Mouse (Mus musculus) gonadal fat pad, adult 2 months (tissue): Measurements from ENCODE around the gene Psg17. TPM values are rescaled to one million over a fixed set of nuclear protein-coding genes. Genes with fewer than 3 reads are reported as not detected.
"Not testable (repeated sequence)": the region's sequence is repeated elsewhere in the genome, so short reads cannot be mapped to it uniquely, and the experiment has no call there.

Experiments used
- DNase-seq: peaks from one replicate; pipeline ENCODE4 v3.0.0-alpha.2; 2012; ENCODE audit warnings: low read depth
- polyA plus RNA-seq: library from polyadenylated mRNA; depleted of rRNA; stranded (reverse); fragments of >200 nt; gene quantifications from 2 replicates; pipeline ENCODE4 v1.2.3, GENCODE M21; 2012; rRNA removed

Gene Psg17
- 0.14 TPM in 1 of 2 replicates, not detected in the other for polyA plus RNA-seq

DNA sequence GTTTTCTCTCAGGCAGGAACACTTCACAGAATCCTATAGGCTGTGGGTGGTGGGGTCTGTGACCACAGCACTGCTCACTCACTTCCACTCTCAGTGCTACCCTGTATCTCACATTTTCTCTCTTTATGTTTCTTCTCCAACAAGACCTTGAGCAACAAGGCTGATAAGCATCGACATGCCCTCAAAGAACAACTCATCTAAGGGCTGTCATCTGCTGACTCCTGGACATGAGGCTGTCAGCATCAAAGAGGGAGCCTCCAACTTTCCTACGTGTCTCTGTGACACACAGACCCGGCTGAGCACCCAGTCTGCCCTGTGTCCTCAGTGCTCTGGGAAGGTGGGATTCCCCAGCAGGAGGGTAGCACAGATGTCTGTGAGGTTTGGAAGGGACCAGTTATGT lies at the start of gene Psg17:
Psg17 (minus strand) TSS at position 101 of the 400 bp plus-strand sequence.
- DNase-seq = no peak

DNA sequence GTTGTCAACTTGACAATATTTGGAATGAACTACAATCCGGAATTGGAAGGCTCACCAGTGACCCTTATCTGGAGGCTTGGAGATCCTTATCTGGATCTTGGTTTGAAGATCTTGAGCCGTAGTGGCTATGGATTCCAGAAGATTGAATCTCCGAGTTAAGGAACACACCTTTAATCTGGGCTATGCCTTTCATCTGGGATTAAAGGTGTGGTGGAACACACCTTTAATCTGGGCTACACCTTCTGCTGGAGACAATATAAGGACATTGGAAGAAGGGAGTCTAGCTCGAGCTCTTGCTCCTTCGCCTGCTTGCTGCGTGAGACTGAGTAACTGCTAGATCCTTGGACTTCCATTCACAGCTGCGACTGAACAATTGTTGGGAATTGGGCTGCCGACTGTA lies 49.6 kb upstream of the Psg17 start, which contains the start of gene Pglyrp1:
Pglyrp1 (plus strand) TSS at position 301 of the 400 bp plus-strand sequence.
- DNase-seq = not testable (repeated sequence)

DNA sequence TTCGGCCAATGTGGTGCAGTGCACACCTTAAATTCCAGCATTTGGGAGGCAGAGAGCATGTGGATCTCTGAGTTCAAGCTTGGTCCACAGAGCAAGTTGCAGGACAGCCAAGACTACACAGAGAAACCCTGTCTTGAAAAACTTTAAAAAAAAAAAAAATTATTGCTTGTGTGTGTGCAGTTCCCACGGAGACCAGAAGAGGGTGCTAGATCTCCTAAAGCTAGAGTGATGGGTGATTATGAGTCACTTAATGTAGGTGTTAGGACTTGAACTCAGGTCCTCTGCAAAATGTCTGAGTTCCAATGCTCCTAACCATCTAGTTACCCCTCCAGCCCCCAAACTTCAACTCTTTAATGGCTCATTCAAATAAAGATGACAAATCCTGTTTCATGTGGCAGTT lies 47.1 kb upstream of the Psg17 start:
- DNase-seq = no peak

DNA sequence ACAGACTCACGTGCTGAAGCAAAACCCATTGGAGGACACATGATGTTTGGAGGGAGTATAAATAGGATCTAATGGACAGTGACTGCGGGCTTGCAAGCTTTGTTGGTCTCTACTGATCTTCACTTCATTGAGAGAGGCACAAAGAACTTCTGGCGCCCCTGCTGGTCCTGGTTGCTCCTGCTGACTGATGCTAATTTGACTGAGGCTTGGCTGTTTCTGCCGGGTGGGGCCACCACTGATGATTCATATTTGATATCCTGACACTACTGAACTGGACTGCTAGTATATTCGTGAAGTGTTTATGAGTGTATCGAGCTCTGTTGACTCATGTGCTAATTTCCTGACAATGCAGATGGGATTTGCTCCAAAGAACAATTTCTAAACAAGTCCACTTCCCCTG lies 41.4 kb upstream of the Psg17 start:
- DNase-seq = no peak

DNA sequence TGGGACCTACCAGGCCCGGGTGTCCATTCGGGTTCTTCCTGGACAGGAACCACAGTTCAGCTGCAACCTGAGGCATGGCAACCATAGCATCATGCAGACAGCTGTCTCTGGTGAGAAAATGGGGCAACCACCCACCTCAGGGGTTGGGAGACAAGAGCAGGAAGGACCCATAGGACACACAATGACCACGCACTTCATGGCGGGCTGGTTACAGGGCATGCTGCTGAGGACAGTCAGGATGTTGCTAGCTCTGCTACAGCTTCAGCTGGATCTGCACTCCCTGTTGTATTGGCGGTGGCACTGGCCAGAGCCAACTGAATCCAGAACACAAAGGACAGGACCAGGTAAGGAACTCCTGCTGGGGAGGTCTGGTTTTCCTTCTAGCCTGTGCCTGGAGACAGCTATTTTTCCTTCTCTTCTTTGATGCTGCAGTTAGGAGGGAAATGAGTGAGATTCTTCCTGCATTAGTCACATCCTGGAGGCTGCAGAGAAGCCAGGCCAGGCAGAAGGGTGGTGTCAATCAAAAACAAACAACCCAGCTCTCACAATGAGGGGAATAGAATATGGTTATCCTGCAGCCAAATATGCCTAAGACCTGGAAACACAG lies 37.0 kb upstream of the Psg17 start:
- no peak for DNase-seq

DNA sequence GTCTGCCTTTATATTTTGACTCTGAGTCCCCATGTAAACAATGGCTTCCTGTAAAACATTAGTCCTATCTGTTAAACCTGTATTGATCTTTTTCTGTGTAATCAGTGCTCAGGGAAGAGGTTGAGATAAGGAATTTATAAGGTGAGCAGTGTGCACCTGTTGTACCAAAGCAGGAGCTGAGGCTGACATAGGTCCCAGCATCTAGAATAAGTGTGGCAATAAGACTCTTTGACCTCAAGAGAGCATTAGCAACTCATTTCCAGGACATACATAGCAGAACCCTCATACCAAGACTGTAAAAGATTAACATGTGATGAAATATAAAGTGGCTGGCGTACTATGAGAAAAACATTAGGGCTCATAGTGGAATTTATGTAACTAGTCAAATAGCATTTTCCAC lies 27.0 kb upstream of the Psg17 start:
- no peak for DNase-seq

DNA sequence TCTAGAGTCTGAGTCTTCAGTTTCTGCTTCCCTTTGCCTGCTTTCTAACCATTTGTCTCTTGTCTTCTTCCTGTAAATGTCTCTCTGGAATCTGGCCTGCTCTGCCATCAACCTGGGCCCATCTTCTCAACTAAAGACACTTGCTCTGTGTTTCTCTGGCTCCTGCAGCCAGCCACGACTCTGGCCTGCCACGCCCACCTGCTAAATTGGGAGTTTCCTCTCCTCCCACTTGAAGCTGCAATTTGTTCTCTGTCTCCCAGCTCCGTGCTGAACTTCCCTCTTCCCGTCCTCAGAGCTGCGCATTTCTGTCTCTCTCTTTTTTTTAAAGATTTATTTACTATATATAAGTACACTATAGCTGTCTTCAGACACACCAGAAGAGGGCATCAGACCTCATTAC lies 23.4 kb upstream of the Psg17 start:
- DNase-seq = no peak

DNA sequence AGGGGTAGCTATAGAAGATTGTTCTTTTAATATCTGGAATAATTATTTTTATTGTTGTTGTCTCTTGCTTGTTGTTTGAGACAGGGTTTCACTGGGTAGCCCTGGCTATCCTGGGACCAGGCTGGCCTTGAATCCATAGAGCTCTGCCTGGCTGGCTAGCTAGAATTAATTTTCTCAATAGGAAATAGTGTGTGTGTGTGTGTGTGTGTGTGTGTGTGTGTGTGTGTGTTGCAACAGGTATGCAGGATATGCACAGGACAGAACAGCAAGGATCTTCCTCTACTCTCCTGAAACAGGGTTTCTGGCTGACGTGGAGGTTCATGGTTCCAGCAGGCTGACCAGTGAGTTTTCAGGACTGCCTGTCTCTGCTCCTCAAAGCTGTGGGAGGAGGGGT lies 19.8 kb upstream of the Psg17 start:
- no peak for DNase-seq

DNA sequence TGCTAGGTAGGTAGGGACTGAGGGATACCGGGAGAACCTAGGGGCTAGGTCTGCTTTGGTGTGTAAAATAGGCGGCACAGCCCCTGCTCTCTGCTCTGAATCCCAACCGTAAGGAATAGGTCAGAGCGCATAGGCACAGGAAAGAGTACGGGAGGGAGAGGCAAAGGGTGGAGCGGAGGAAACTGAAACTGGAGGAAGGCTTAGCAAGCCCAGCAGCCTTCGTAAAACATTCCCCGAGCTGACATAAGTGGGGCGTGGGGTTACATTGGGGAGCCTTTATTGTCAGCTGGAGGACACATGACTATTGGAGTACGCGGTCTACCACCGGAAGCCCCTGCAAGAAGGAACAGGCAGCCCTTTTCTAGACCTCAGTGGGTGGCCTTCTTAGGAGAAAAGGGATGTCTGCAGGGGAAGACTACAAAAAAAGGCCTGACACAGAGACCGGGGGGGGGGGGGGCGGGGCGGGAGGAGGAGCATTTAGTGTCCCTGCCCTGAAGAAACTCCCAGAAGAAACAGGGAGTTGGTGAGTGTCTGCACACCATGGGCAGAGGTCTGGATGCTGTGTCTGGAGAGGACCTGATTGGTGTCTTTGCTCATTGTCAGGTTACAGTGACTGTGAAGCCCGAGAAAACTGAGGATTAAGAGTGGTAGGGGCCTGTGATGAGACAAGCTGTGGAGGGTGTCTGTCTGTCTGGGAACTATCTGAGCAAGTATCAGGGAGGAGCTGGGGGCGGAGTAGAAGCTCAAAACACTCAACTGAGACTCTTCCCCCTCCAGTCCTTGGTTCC lies 19.2 kb upstream of the Psg17 start:
- no peak for DNase-seq

DNA sequence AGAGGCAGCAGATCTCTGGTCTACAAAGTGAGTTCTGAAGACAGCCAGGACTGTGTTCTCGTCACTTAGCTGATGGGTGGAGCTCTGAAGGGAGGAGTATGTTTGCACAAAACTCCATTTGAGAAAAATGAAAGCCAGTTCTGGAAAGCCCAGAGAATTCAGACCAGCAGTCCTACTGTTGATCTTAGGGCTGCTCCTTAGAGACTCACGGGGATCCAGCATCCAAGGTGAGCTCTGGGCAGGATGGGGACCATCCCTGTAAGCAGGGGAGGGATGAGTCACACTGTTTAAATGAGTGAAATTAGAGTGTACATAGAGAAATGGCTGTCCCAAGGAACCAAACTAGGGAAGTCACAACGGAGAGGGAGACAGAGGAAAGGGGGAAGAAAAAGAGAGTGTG lies 18.5 kb upstream of the Psg17 start, which contains the start of gene Mill2:
Mill2 (plus strand) TSS at position 102 of the 400 bp plus-strand sequence.
- DNase-seq = no peak

DNA sequence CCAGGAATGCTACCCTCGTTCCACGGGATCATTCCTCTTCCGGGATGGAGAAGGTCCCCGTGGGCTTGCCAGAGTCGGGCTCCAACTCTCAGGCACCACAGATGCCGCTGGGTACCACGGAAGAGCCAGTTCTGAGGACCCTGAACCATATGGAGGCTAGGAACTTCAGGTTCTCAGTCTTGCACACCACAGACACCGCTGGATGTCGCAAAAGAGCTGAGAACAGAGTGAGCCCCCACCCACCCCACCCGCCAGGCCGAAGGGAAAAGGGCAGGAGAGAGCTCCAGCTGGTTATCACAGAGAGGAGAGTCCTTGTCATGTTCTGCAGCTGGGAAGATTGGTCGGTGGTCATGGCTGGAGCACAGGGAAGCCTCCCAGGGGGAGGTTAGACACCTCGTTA lies 10.9 kb upstream of the Psg17 start:
- DNase-seq = no peak

DNA sequence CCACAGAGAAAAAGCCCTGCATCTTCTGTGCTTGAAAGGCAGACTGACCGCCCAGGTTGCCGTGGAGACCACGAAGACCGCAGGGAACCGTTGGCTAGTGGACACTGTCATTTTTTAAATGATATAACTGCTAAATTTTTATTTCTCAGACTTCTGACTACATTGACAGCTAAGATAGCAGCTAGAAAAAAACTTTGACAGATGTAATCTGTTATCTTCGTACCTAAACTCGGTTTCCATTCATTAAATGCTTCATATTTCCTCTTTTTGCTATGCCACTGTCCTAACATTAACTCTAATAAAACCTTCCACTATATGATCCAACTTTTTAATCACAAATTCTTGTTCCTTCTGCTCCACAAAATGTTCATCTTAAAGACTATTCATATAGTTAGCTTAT lies 8.1 kb upstream of the Psg17 start:
- DNase-seq = no peak

DNA sequence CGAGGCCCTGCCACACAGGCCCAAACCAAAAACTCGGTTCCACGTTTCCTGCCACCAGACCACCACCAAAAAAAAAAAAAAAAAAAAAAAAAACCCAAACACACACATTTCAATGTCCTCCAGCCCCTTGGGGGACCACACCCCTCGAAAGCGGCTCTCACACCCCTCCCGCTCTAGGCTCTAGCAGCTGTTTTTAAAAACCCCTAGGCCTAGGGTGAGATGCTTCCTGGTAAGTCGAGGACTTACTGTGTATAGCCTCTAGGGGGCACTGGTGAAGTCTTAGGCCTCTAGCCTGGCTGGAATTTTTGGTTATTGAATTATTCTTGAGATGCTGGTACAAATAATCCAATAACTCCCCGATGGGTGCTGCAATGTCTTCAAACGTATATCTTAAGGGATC lies 7.2 kb upstream of the Psg17 start:
- no peak for DNase-seq

DNA sequence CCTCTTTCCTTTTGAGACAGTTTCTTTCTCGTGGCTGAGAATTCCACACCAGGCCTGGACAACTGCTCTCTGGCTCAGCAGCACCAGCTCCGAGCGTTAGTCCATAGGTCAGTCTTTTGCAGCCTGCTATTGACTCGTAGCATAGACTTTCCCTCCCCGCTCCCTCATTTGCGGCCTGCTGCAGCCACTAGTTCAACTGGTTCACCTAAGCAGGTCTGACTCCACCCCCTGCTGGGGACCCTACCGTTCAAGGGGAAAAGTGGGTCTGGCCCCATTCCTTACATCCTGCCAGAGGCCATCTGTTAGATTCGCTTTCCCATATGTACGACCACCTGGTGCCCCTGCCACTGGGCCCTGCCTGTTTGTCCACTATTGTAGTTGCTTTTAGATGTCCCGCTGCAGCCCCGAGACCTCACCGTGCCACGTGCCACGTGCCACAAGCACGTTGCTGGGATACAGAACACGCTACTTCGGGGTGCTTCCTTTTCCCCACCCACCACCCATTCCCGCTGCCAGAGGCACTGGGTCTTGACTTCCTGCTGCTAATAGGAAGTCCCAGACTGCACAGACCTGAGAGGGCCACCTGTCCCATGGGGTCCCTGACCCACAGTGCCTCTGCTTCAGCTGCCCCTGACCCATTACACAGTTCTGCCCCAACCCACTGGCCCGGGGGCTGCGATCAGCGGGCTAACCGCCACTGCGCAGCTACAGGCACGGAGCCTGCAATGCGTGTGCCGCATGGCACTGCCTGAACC lies 6.6 kb upstream of the Psg17 start:
- no peak for DNase-seq

DNA sequence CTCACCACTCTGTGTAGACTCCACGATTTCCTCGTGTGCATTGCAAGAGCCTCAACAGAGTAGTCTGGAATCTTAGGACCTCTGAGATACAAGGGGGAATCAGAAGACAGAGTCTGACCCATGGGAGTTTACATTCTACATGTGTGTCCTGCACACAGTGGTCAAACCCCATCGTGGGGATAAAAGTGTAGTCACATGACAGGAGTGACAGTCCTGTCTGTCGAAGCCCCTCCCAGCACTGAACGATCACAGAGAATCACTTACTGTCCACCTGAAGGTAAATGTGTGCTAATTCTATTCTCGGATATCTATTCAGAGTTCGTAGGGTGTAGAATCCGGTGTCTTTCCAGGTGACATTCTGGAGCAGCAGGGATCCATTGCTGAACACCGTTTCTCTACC lies 3.1 kb downstream of the Psg17 start:
- no peak for DNase-seq

DNA sequence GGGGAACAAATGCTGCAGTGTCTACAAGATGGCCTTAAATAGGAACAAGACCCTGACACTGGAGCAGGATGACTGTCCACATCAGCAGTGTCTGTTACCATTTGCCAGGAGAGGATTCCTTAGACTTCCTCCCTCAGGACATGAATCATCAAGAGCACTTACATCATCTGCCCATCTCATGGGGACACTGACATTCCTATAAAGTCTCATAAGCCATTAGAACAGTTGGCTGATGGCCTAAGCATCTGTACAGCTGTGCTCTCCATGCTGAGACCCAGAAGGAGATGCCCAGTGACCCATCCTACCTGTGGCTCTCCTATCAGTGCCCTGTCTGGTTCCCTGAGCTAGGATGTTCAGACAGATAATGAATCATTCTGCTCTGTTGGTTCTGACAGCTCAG lies 17.9 kb downstream of the Psg17 start:
- no peak for DNase-seq

DNA sequence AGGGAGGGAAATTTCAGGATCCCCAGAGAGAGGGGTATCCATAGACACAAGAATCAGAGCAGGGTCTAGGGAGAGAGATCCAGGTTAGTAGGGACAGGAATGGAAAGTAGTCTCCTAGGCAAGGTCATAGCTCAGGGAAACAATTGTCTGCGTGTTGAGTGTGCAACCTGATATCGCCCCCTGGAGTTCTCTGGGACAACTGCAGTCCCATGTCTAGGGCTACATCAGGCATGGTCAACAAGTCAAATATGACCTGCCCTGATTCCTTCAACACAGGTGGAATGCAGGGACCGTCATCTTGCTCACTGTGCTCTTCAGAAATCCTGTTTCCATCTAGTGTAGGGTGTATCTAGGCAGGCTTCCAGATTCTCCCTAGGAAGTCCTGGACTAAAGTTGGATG lies 22.3 kb downstream of the Psg17 start:
- no peak for DNase-seq

DNA sequence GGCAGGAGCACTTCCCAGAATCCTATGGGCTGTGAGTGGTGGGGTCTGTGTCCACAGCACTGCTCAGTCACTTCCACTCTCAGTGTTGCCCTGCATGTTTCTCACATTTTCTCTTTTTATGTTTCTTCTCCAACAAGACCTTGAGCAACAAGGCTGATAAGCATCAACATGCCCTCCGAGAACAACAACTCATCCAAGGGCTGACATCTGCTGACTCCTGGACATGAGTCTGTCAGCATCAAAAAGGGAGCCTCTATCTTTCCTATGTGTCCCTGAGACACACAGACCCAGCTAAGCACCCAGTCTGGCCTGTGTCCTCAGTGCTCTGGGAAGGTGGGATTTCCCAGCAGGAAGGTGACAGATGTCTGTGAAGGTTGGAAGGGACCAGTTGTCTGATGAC lies 23.0 kb downstream of the Psg17 start, which contains the start of gene Psg19:
Psg19 (minus strand) TSS at position 101 of the 400 bp plus-strand sequence.
- DNase-seq = no peak

DNA sequence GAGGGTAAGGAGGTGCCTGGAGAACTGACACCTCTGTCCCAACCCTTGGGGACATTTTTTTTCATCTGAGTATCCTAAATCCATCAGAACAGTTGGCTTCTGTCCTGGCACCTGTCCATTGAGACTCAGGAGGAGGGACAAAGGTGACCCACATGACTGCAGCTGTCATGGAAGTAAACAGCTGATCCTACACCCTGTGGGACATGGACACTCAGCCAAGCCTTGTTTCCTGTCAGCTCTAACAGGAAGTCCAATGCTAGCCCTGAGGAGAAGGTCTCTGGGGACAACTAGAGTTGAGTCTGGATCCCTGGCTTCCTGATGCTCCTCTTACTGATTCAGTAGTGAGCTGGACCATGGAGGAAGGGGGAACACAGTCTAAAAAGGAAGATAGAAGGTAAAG lies 30.7 kb downstream of the Psg17 start:
- not testable (repeated sequence) for DNase-seq

DNA sequence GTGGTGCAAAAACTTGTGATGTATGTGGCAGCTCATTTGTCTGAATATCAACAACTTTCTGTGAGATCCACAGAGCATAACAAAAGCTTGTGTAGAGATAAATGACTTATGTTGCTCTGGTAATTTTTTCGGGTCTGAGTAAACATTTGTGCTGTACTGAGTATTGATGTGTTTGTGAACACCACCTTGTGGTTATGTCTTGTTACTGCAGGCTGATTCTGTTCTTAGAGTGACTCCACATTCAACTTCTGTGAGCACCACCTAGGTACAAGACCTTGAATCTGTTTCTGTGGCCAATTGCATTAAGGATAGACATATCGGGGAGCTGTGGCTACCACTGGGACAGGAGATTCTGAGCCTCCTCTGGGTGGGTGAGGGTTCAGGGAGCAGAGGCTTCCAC lies 40.1 kb downstream of the Psg17 start:
- DNase-seq = not testable (repeated sequence)

DNA sequence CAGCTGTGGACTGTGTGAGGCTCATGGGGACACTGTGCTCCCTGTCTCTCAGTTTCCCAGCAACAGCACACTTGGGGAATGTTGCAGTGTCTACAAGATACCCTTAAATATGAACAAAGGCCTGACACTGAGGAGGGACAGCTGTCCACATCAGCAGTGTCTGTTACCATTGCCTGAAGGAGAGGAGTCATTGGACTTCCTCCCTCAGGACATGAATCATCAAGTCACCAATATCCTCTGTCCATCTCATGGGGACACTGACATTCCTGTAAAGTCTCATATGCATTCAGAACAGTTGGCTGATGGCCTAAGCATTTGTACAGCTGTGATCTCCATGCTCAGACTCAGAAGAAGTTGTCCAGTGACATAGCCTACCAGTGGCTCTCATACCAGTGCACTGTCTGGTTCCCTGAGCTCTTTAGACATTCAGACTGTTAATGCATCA lies 42.0 kb downstream of the Psg17 start:
- no peak for DNase-seq
